Mouse (Mus musculus) layer of hippocampus, adult 18-20 months (tissue): ENCODE measurements at regions not wholly inside any gene's neighbourhood (a gene's known extent, or its start where the extent isn't known, plus 50 kb on each side); places are given as distances from the start of the nearest gene placed in this dataset.
A peak's percentile ranks its signal among the peaks of the same experiment; 100 is the strongest.

Source experiments
- DNase-seq, 2 experiments: peaks; one replicate each; pipeline ENCODE4 v3.0.0; 2022; ENCODE audit warnings: low spot score in 2 of 2

GRCm38 (mm10) chr16:87295727-87296126 lies 58.3 kb upstream of the N6amt1 start:
- no peak for DNase-seq

- DNase-seq = peak in 1 of 2 experiments; percentile 56
These were observed 61.2 kb upstream of the N6amt1 start for GRCm38 (mm10) chr16:87292826-87293225.

GRCm38 (mm10) chr16:87291716-87292115 lies 62.3 kb upstream of the N6amt1 start:
- DNase-seq = no peak

GRCm38 (mm10) chr16:87285639-87286038 lies 68.3 kb upstream of the N6amt1 start:
- DNase-seq = no peak

GRCm38 (mm10) chr16:87284835-87285510 lies 69.0 kb upstream of the N6amt1 start:
- no peak for DNase-seq

GRCm38 (mm10) chr16:87278518-87278917 lies 75.5 kb upstream of the N6amt1 start:
- no peak for DNase-seq

- no peak for DNase-seq
These were observed 81.6 kb upstream of the N6amt1 start for GRCm38 (mm10) chr16:87272363-87272762.

GRCm38 (mm10) chr16:87267954-87268804 lies 85.8 kb upstream of the N6amt1 start:
- DNase-seq = no peak

- DNase-seq = no peak
These were observed 86.5 kb upstream of the N6amt1 start for GRCm38 (mm10) chr16:87267517-87267916.

- DNase-seq = no peak
These were observed 90.4 kb upstream of the N6amt1 start for GRCm38 (mm10) chr16:87263571-87263970.

GRCm38 (mm10) chr16:87263041-87263440 lies 90.9 kb upstream of the N6amt1 start:
- DNase-seq = no peak

GRCm38 (mm10) chr16:87262497-87262896 lies 91.5 kb upstream of the N6amt1 start:
- DNase-seq = no peak

- peak; percentile 29 to 64 for DNase-seq
These were observed 92.5 kb upstream of the N6amt1 start for GRCm38 (mm10) chr16:87261527-87261926.

- DNase-seq = no peak
These were observed 99.2 kb upstream of the N6amt1 start for GRCm38 (mm10) chr16:87254736-87255135.

- DNase-seq = no peak
These were observed 103.5 kb upstream of the N6amt1 start for GRCm38 (mm10) chr16:87250531-87250930.

GRCm38 (mm10) chr16:87249903-87250302 lies 104.1 kb upstream of the N6amt1 start:
- DNase-seq = peak in 1 of 2 experiments; percentile 41

GRCm38 (mm10) chr16:87248501-87249030 lies 105.4 kb upstream of the N6amt1 start:
- DNase-seq = peak in 1 of 2 experiments; percentile 28

- peak in 1 of 2 experiments; percentile 42 for DNase-seq
These were observed 107.8 kb upstream of the N6amt1 start for GRCm38 (mm10) chr16:87245933-87246791.

GRCm38 (mm10) chr16:87245441-87245840 lies 108.5 kb upstream of the N6amt1 start:
- no peak for DNase-seq

- no peak for DNase-seq
These were observed 112.0 kb upstream of the N6amt1 start for GRCm38 (mm10) chr16:87242027-87242426.

GRCm38 (mm10) chr16:87239105-87239504 lies 114.9 kb upstream of the N6amt1 start:
- no peak for DNase-seq
